Mouse (Mus musculus): ENCODE results near the gene Apobr.

Apobr gene

DNA sequence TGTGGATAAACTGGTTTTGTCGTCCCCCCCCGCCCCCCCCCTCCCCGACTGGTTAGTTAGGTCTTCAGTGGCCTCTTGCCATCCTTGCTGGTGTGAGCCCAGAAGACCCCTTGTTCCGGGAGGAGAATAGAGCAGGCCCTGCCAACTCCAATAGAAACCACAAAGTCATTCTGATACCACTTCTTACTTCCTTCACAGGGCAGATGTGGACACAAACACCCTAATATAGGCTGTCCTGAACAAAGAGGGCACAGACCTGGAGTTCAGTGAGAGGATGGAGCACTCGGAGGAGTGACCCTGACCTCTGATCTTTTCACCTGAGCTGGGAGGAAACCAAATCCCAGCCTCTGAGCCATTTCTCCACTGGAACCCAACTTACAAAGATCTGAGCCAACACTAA, 17.2 kb downstream of the Apobr start:
- DNase-seq (ENCODE audit: low spot score) = no peak

DNA sequence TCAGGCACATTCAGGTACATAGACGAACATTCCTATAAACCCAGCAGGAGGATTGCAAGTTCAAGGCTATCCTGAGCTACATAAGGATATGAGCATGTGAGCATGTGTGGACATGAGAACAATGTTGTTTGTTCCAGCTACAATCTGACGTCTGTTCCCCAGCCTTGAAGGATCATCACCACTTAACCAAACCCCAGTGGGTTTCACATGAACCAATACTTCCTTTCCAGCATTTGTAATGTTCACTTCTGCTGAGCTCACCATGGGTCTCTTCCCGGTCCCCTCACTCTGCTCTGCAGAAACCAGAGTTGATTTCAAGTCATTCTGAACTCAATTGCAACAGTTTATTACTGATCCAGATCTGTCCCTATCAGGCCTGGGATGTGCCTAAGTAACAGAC, 17.9 kb downstream of the Apobr start:
- no peak for DNase-seq (ENCODE audit: low spot score)

DNA sequence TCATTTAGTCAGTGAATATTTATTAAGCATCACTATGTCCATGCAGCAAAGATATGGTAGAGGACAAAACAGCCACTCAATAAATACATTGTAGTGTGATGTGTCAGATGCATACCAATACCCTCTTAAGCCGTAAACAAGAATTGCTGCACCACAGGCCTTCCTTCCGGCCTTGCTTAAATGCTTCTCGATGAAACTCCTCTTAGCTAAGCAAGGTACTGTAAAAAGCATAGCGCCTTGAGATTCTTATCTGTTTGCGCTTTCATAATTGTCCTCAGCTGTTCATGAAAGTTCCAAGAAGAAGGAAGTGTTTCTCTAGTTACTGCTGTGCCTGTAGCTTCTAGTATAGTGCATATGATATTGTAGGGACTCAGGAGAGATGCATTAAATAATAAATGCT, 21.9 kb downstream of the Apobr start:
- peak; percentile 28 for DNase-seq (ENCODE audit: low spot score)

- peak; percentile 57 for DNase-seq (ENCODE audit: low spot score)
Measured at GRCm38 (mm10) chr7:126607064-126607463, 22.3 kb downstream of the Apobr start.

DNA sequence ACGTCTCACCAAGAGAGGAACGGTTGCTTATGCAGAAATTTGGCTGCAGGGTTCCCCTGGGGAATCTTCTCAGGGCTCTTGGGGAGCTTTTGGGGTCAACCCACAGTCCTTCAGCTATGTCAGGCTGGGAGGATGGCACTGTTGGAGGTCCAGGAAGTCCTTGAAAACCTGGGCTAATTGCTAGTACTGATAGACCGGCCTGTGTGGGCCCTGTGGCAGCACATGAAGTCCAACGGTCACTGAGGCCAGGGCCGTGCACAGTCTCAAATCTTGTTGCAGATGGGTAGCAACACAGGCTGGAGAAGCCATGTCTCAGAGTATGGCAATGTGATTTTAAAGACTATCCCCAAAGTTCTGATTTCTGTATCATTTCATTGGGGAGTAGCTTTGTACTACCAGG, 23.1 kb downstream of the Apobr start:
- DNase-seq (ENCODE audit: low spot score) = no peak

GRCm38 (mm10) chr7:126612736-126613135, 28.0 kb downstream of the Apobr start:
- DNase-seq (ENCODE audit: low spot score) = no peak

DNA sequence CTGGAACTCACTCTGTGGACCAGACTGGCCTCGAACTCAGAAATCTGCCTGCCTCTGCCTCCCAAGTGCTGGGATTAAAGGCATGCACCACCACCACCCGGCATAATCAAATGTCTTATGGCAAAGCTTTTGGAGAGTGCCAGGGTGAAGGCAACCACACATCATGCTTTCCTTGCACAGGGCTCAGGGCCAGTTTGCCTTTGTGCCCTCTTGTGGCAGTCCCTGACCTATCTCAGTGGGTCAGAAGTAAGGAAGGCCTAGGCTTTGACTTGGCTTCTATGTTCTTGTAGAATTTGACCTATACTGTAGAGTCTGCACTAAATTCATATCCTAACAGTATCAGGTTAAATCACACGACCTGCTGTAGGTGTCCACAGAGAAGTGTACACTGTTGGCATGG, 32.0 kb downstream of the Apobr start:
- DNase-seq (ENCODE audit: low spot score) = no peak

DNA sequence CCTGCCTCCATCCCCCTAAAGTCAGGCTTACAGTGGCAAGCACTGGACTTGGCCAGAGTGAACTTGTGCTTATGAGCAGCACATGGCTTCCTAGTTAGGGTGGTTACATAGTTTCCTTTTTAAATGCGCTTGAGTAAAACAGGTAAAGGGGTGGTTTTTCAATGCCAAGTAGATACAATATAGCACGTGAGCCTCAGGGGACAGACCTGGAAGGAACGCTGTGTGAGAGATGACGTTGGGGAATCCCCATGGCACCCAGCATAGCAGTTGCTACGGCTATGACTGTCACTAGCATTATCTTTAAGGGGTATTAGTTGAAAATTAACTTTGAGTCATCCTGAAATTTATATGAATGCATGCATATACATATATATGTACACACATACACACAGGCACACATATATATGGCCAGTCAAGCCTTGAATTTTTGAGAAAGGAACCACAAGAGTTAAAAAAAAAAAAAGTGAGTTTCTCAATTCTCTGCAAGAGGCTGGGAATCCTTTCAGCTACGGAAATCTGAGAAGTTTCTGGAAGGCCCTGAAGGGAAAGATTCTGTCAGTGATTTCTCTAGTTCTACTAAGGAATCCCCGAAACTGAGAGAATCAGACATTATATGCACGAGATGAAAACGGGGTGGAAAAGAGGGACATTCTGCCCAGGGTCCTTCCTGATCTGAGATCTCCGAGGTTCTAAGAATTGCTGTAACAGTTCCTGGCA, 35.0 kb downstream of the Apobr start:
- no peak for DNase-seq (ENCODE audit: low spot score)

- no peak for DNase-seq (ENCODE audit: low spot score)
Measured at GRCm38 (mm10) chr7:126621452-126622359, 37.0 kb downstream of the Apobr start.

DNA sequence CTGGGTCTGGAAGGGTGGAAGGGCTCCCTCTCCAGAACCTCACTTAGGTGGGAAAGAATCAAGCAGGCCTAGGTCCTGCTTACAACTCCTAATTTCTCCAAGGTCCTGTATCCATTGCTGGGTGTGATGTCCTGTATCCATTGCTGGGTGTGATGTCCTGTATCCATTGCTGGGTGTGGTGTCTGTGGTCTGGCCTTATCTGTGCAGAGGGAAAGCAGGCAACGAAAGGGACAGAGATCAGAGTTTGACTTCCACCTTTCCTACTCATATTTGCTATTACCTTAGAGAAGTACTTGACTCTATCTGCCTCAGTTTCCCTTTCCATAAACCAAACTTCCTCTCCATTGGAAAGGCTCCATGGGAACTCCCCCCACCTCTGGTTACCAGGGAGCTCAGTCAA, 38.6 kb downstream of the Apobr start:
- DNase-seq (ENCODE audit: low spot score) = no peak

GRCm38 (mm10) chr7:126624774-126625173, 40.0 kb downstream of the Apobr start:
- peak; percentile 74 for DNase-seq (ENCODE audit: low spot score)

GRCm38 (mm10) chr7:126625369-126625768, 40.6 kb downstream of the Apobr start:
- peak; percentile 93 for DNase-seq (ENCODE audit: low spot score)

DNA sequence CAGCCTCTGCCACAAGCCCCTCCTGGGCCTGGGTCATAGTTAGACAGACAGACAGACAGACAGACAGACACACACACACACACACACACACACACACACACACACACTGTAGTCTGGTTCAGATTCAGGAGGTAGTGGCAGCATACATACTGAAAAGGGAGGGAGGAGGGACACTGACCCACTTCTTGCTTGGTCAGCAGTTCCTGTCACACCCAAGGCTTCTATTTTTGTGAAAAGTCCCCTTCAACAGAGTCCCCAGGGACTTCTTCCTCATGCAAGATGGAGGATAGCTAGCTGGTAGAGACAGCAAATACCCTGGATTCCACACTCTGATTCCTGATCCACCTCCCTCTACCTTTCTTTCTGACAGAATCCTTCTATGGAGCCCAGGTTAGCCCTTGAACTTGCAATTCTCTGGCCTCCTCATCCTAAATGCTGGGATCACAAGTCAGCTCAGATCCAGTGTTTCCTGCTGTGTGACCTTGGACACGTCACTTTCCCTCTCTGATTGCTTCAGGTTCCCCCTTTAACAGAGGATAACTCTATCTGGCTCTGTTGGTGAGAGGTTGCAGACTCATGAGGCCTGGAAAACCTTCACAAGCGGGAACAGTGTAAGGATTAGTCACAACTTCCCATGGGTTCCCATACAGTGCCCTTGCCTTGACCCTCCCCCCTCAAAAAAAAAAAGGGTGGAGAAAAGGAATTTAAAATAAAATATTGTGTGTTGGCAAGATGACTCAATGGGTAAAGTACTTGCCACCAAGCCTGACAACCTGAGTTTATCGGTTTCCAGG, 41.3 kb downstream of the Apobr start:
- peak; percentile 41 for DNase-seq (ENCODE audit: low spot score)

- peak; percentile 23 for DNase-seq (ENCODE audit: low spot score)
Measured at GRCm38 (mm10) chr7:126628111-126628510, 43.4 kb downstream of the Apobr start.

DNA sequence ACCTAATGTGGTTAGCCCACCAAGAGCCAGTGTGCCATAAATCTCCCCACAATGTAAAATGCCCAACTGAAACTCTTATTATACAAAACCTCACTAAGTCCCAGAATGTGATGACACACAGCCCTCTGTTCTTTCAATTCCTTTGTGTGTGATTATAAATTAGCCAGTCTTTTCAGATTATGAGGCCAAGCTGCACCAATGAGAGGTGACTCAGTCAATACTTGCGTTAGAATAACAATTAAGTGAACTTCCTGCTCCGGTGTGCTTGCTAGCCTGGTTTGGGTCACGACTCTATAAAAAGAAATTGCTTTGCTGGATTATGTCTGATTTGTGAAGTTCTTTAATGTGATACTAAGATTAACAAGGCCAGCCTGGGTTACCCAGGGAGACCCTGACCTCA, 45.2 kb downstream of the Apobr start:
- DNase-seq (ENCODE audit: low spot score) = no peak

- DNase-seq (ENCODE audit: low spot score) = peak; percentile 21
Measured at GRCm38 (mm10) chr7:126630824-126631518, 46.2 kb downstream of the Apobr start, which contains the start of gene Nupr1. TSS of gene Nupr1 (minus strand) at chr7:126630861.

- no peak for DNase-seq (ENCODE audit: low spot score)
Measured at GRCm38 (mm10) chr7:126632478-126632877, 47.7 kb downstream of the Apobr start.

- DNase-seq (ENCODE audit: low spot score) = no peak
Measured at GRCm38 (mm10) chr7:126635375-126635774, 50.6 kb downstream of the Apobr start.

GRCm38 (mm10) chr7:126636733-126637520, 52.2 kb downstream of the Apobr start:
- peak; percentile 55 for DNase-seq (ENCODE audit: low spot score)
